Mouse (Mus musculus) common myeloid progenitor, adult 5-6 weeks (primary cell): ENCODE measurements around the gene Batf3. TPM values are rescaled to one million over a fixed set of nuclear protein-coding genes. Genes with fewer than 3 reads are reported as not detected.

Experiments
- ATAC-seq: replicated peaks from 2 replicates; pipeline ENCODE4 v1.8.0; 2016; ENCODE audit warnings: low read depth, mild to moderate bottlenecking, moderate TSS enrichment, inconsistent platforms; ENCODE audit not compliant: poor library complexity, severe bottlenecking
- total RNA-seq: library from RNA; stranded (forward); fragments of 200-1000, 187-1606 nt; gene quantifications from 2 replicates; pipeline ENCODE4 v1.2.3, GENCODE M21; 2017

The Batf3 gene
- 6.0 TPM in 1 of 2 replicates, not detected in the other for total RNA-seq

GRCm38 (mm10) chr1:191097802-191098747, at the start of gene Batf3:
Batf3 (plus strand) TSS chr1:191097847.
- ATAC-seq: peak; percentile 46

- no peak for ATAC-seq
Measured at GRCm38 (mm10) chr1:191053555-191053954, 44.1 kb upstream of the Batf3 start.

DNA sequence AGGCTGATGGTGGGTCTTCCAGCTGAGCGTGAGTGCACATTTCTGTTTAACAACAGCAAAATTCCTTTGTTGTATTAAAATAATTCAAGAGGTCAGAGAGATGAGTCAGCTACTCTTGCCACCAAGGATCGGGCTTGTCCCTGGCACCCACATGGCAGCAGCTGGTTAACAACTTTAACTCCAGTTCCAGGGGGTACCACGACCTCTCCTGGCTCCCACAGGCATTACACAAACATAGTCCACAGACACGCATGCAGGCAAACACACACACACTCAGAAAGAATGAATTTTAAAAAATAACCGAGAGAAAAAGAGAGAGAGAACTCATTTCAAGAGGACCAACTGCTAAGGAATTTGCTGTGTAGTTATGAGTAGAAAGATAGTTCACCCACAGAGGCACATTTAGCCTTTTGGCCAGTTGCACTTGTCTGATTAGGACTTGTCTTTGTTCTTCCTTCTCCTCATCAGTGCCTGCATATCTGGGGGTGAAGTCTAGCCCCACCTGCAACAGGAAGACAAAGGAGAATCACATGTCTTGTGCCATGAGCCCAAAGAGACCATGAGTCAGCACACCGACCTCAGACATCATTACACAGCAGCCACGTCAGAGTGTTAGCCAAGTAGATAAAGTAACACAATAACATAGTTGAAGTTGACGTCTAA, 42.6 kb upstream of the Batf3 start:
- ATAC-seq: peak; percentile 90

GRCm38 (mm10) chr1:191055533-191055873, 42.1 kb upstream of the Batf3 start:
- peak; percentile 75 for ATAC-seq

DNA sequence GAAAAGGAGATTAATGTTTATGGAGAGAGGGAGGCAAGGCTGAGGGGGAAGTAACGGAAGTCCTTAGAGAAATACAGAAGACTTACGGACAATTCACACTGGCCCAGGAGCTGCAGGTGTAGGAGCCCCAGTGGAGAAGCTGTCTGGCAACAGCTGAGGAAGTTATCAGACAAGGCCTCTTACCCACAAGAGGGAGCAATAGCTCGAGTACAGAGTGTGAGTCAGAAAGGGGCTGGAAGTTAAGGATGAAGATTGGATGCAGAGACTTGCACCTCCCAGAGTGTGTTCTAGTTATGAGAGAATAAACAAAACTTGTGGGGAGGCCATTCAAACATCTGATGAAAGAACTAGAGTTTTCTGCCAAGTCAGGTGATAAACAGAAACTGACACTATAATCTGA, 40.2 kb upstream of the Batf3 start:
- no peak for ATAC-seq

- peak; percentile 36 for ATAC-seq
Measured at GRCm38 (mm10) chr1:191062241-191062780, 35.3 kb upstream of the Batf3 start.

DNA sequence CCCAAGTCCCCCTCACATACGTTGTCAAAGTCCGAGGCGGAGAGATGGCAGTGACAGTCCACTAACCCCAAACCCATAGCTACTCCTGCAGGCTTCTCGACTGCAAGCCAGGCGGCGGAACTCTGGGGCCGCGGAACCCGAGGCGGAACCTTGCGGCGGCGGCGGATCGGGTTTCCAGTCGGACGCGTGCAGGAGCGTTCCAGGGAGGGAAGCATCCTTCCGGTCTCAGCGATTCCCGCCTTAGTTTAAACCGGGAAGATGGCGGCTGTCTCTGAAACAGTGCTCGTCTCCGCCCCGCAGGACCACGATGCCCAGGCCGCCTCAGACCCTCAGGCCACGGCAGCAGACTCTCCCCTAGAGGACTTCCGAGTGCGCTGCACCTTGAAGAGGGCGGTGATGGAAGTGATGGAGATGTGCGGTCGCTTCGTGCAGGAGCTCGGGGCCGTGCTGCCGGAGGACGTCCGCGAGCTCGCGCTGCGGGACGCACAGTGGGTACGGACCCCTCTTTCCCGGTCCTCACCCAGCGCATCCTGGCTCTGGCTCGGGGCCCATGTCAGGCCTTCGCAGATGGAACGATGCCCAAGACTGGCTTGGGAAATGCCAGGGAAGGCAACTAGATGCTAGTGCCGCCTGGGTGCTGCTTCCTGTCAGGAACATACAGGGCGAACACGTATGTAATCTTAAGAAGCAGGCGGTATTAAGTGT, 34.7 kb upstream of the Batf3 start, which contains the start of the genes Tatdn3 and Nsl1:
Gene Tatdn3 (minus strand): TSS at position 152 of the 705 bp plus-strand sequence.
Gene Nsl1 (plus strand): TSS at position 232 of the 705 bp plus-strand sequence.
- peak; percentile 97 for ATAC-seq

DNA sequence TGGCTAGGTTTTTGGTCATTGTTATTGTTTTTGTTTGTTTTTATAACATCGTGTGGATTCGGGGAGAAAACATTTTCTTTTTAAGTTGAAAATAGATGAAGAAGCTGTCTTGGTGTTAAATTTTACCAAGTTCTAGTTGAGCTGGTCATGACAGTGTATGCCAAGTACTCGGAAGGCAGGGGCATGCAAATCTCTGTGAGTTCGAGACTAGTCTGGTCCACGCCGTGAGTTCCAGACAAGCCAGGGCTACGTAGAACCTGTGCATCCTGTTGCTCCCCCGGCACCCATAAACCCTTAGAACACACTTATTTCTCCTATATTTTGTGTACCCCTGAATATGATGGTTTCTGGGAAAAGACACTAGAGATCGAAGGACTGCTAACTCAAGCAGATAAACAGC, 33.9 kb upstream of the Batf3 start:
- no peak for ATAC-seq

- ATAC-seq: no peak
Measured at GRCm38 (mm10) chr1:191064535-191064934, 33.1 kb upstream of the Batf3 start.

DNA sequence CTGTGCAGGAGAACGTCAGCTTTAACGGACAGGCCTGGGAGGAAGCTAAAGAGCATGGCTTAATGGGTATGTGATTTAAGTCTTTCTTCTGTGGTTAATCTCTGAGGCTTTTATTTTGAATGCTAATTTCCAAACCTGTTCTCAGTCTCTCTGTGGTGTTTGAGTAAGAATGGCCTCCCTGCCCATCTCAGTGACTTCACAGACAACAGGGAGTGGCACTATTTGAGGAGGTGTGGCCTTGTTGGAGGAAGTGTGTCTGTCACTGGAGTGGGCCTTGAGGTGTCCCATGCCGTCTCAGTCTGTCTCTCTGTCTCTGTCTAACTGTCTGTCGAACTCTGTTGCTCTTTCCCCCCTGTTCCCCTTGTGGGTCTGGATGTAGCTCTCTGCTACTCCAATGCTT, 32.5 kb upstream of the Batf3 start:
- no peak for ATAC-seq

DNA sequence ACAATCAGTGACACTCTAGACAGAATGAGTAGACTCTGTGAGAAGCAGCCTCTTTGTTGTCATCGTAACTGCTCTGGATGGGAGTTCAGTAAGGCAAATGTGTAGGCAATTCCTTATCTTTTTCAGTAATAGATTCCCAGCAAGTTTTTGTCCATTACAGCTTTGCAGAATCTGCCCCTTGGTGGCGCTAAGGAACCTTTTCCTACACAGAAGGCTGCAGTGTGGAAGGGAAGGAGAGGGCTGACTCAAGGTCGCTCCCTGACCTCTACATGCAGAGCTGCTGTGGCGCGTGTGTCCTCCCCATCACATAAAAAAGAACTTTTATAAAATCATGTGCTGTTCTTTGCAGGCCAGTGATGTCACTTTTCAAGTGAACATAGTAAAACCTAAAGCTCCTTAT, 29.3 kb upstream of the Batf3 start:
- peak; percentile 31; the same call in 1 of the 2 replicates for ATAC-seq

- no peak for ATAC-seq
Measured at GRCm38 (mm10) chr1:191070259-191070658, 27.4 kb upstream of the Batf3 start.

DNA sequence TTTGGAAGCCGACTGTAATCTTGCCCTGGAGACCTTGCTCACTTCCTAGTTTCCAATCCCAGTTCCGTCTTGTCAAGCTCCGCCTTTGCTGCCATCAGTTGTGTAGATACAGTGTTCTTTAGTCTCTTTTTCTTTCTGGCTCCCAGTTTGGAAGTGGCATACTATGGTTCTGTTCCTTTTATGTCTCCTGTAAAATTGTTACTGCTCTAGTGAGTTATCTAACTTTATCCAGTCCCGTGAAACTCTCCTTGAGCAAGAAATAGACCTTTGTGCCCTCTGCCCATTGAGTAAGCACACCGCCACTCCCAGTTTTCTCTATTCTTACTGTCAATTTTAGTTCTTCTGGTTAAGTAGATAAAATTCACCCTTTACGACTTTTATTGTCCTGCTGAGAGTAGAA, 26.0 kb upstream of the Batf3 start:
- no peak for ATAC-seq

GRCm38 (mm10) chr1:191072329-191072913, 25.2 kb upstream of the Batf3 start:
- ATAC-seq: no peak; the same call in 1 of the 2 replicates

- peak; percentile 70 for ATAC-seq
Measured at GRCm38 (mm10) chr1:191073001-191073400, 24.6 kb upstream of the Batf3 start.

DNA sequence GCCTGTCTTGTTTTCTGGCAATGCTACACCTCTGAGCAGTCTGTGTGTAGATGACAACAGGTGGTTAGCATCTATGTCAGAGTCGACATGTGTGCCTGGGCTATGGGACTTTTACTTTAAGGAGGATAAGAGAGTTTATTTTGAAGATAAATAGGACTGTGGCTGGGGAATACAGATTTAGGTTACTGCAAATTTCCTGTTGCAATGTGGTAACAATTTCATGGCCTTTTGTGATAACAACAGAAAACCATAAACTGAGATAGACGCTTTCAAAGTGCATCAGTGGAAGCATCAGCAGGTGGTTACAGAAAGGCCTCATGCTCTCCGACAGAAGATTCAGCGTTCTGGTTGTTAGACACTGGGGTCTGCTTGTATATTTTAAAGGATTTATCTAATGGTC, 24.2 kb upstream of the Batf3 start:
- no peak; the same call in 1 of the 2 replicates for ATAC-seq

DNA sequence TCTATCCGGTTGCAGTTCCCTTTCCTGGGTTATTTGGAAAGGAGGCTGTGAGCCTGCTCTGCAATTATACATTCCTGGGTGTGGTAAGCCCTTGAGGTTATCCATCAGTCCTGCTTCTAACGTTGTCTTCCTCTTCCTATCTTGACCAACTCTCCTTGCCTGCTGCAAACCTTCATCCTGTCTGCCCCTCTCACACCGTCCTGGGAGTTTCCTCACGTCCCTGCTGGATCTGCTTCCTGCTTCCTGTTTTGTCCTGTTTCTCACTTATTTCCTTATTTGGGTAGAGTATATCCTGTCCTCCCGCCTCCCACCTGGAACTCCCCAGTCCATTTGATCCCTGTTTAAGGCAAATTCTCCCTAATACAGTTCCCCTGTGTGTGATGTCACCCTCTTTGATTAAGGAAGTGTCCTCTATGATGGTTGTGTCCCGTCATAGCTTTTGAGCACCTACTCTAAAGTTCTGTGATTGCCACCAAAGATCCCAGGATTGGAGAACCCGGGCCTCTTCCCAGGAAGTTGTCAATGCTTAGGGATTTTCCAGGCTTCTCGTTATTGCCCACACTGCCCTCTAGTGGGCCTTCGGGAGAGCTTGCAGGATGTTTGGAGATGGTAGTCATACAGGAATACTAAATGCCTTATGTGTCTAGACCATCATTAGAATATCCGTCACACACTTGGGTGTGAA, 22.3 kb upstream of the Batf3 start:
- ATAC-seq: peak; percentile 33

DNA sequence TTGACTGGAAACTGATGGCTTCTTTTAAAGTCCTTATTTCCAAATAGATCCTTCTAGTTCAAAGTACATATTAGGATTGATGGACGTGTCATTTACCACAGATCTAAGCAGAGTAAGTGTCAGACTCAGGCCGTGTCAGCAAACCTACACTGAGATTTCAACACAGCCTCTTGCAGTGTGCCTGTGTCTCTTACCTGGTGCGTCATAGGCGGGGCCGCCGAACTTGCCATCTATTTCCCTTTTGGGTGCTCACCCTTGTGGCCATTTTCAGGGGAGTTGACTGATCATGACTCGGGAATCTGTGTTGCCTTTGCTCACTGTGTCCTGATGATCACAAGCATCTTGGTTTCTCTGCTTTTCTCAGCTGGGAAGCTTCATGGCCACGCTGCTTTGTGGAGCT, 14.4 kb upstream of the Batf3 start:
- no peak for ATAC-seq

DNA sequence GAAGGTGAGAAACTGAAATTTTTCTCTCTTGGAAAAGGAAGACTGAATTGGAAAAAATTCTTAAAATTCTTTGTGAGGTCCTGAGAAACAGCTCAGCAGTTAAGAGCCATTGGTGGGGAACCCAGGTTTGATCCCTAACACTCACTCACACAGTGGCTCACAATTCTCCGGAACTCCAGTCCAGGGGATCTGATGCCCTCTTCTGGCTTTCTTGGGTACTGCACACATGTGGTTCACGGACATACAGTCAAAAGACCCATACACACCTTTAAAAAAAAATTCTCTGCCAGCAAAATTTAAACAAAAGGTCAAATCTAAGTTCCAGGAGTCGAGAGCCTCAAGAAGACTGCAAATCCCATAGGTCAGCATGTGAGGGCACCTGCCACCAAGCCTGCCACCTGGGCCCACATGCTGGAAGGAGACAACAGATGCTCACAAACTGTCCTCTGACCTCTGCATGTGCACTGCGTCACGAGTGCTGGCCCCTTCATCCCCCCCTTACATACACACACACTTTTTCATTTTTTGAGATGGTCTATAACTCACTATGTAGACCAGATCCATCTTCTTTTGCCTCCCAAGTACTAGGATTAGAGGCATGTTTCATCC, 12.6 kb upstream of the Batf3 start:
- ATAC-seq: peak; percentile 40
